Mouse (Mus musculus): ENCODE results near the gene Apba1.

Gene Apba1

DNA sequence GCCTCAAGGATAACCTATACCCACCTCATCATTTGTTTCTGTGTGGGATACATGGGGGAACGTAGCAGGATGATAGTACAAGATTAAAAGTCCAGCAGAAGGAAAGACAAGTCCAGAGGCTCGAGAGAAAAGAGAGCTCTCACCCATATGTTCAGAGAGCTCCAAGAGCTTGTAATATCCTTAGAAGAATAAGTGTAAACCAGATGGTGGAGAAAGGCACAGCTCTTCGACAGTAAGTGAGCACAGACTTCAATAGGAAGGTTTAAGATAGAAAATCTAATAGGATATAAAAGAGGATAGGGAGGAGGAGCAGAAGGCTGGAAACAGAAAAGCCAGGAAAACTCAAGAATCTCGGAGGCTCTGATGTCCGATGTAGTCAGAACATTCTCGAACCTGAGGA, 115.8 kb downstream of the Apba1 start:
- no peak for DNase-seq (ENCODE audit: low read depth, low spot score)

DNA sequence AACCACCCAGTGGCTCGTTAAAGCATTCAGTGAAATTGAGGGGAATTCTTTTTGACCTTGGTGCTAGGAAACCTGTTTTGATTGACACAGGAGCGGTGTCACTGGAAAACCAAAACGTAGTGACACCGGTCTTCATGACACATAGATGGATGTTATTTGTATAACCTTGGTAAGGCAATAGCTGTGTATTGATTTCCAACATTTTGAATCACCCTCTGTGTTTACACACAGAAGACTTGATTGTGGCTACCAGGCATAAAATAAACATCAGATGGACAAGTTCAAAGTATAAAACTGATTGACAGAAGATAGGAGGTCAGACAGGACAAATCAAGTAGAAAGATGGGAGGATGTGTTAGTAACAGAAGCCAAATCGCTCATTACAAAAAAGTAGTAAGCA, 117.1 kb downstream of the Apba1 start:
- no peak for DNase-seq (ENCODE audit: low read depth, low spot score)

DNA sequence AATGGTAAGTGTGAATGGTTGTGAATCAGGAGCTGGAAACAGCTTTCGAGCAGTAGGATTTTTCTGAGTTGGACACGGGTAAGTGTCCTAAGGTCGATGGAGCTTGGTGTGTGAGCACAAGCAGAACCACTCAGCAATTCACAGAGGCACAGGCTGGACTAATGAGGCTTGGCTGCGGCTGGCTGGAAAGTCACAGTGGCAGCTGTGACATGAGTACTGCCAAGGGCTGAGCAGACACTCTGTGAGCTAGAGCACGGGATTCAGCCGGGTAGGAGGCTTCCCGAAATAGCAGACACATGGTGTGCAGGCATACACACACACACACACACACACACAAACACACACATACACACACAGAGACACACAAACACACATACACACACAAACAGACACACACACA, 121.2 kb downstream of the Apba1 start:
- no peak for DNase-seq (ENCODE audit: low read depth, low spot score)

DNA sequence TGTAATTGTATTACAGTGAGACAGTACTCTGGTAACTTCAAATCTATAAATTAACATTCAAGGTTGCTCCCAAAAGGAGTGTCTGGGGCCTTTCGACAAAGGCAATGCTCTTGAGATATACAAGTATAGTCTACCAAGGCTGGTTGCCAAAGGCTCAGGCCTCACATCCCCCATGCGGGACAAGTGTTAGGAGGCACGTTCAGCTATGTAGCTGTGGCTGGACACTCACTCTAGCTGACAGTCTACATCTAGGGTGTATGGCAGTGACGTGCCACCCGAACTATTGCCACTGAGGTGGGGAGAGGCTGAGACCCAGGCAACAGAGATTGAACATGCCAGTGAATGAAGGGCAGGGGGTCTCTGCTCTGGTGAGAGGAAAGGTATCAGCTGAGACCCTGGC, 127.5 kb downstream of the Apba1 start:
- no peak for DNase-seq (ENCODE audit: low read depth, low spot score)

DNA sequence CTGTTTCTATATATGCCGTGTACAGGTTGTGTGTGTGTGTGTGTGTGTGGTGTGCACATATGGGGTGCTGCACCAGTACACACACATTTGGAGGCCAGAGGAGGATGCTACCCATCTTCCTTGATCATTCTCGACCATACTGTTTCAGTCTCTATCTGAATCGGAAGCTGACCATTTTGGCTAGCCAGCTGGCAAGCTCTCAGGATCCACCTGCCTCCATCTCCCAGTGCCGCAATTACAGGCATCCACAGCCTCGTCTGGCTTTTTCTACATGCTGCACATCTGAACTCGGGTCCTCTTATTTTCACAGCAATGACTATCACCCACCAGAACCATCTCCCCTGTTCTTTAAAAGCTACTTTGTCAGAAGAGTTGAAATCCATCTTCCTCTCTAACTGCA, 132.7 kb downstream of the Apba1 start:
- no peak for DNase-seq (ENCODE audit: low read depth, low spot score)

DNA sequence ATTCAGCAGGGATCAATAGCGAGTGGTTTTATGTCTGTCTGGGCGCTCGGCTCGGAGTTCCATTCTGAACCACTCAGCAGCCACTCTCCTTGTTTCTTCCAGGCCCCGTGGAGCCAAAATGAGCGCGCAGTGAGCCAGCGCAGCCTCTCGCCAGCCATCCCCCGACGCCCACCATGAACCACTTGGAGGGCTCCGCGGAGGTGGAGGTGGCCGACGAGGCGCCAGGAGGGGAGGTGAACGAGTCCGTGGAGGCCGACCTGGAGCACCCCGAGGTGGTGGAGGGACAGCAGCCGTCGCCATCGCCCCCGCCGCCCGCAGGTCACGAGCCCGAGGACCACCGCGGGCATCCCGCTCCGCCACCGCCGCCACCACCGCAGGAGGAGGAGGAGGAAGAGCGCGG, 133.9 kb downstream of the Apba1 start:
- no peak for DNase-seq (ENCODE audit: low read depth, low spot score)

DNA sequence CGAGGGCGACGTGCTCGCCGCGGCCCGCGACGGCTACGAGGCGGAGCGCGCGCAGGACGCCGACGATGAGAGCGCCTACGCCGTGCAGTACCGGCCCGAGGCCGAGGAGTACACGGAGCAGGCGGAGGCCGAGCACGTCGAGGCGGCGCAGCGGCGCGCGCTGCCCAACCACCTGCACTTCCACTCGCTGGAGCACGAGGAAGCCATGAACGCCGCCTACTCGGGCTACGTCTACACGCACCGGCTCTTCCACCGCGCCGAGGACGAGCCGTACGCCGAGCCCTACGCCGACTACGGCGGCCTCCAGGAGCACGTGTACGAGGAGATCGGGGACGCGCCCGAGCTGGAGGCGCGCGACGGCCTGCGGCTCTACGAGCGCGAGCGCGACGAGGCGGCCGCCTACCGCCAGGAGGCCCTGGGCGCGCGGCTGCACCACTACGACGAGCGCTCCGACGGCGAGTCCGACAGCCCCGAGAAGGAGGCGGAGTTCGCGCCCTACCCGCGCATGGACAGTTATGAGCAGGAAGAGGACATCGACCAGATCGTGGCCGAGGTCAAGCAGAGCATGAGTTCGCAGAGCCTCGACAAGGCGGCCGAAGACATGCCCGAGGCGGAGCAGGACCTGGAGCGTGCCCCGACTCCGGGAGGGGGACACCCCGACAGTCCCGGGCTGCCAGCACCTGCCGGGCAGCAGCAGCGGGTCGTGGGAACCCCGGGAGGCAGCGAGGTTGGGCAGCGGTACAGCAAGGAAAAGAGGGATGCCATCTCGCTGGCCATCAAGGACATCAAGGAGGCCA, 134.6 kb downstream of the Apba1 start:
- DNase-seq (ENCODE audit: low read depth, low spot score) = no peak

DNA sequence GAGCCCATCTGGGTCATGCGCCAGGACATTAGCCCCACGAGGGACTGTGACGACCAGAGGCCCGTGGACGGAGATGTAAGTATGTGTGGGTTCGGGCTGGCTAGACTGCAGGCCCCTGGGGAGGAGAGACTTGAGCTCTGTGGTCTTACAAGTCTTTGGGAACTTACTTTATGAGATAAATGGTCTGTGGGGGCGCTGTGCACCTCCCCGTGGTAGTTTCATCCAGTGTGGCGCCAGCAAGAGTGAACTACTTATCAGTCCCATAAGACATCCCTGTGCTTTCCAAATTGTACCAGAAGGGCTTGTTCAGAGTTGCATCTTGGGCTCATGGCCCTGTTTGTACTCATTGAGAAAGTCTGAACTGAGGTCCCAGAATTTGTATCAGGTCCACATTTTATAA, 135.3 kb downstream of the Apba1 start:
- DNase-seq (ENCODE audit: low read depth, low spot score) = no peak

DNA sequence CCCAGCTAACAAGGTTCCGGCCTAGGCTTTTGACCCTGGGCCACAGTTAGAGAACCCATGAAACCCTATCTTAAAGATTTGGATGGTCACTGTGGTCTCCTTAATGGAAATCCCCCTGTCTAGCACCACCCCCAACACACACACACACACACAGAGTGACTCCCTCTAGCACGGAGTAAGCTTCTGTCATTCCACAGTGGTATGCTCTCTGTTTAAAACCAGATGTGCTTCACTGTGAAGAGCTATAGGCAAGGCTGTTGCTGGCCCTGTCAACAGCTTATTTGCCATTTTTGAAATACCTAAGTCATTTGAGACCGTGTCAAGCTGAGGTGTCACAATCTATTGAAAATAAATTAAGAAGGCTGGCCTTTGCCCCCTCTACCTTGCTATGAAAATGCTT, 136.1 kb downstream of the Apba1 start:
- no peak for DNase-seq (ENCODE audit: low read depth, low spot score)

DNA sequence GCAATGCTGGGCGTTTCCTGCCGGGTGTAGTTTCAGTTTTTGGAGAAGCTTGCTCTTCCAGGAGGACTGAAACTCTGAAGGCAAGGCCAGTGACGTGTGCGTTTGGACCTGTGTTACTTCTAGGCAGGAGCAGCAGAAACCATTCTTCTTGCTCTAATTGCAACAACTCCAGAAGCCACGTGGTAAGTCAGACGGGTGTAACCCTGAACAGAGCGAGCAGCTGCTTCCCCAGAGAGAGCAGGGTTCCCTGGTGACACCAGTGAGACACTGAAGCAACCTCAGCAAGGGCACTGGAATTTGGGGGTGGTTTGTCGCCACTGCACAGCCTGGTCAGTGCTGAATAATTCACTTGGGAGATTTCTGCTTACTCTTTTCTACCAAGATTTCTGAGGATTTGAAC, 138.2 kb downstream of the Apba1 start:
- no peak for DNase-seq (ENCODE audit: low read depth, low spot score)

DNA sequence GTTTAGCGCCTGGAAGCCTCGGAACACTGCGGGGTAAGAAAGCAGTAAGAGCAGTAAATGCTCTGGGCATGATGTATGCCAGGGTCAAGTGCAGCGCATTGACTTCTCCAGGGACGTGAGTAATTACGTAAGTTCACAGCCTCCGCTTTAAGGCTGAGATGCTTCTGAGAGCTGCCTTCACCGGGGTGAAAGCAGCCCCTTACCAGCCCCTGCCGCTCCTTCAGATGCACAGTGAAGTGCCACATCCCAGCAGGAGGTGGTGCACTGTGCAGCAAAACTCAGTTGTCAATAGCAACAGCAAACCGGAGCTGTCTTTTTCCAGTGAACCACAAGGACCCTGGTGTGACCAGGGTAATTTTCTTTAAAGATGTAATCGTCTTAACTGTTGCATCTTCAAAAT, 139.8 kb downstream of the Apba1 start:
- DNase-seq (ENCODE audit: low read depth, low spot score) = no peak

DNA sequence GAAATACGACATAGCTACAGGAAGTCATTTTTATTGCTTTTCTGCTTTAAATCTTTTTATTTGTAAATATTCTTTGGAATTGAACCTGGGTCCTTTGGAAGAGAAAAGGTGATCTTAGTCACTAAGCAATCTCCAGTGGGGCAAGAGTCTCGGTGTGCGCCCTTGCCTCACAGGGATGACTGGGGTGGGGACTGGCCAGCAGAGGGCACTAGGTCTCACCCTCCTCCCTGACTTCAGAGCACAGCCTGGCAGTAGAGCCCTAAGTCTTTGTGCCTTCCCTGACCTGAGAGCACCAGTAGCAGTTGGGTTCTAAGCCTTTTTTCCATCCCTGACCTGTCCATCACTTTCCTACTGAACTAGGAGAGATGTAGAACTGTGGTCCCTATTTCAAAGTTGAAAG, 142.5 kb downstream of the Apba1 start:
- no peak for DNase-seq (ENCODE audit: low read depth, low spot score)

DNA sequence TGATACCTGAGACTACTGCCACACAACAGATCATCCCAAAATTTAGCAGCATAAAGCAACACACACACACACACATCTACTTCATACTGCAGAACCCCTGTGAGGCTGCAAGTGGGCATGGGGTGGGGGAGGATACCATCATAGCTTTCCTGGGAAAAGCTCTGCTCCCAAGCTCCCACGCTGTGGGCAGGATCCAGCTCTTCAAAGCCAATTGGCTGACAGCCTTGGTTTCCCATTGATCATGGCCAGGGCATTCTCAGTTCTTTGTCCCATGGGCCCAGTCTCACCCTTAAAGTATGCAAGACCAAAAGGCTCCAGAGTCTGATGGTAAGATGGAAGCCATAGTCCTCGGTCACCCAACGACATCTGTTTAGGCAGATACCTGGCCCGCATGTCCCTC, 143.1 kb downstream of the Apba1 start:
- DNase-seq (ENCODE audit: low read depth, low spot score) = no peak

DNA sequence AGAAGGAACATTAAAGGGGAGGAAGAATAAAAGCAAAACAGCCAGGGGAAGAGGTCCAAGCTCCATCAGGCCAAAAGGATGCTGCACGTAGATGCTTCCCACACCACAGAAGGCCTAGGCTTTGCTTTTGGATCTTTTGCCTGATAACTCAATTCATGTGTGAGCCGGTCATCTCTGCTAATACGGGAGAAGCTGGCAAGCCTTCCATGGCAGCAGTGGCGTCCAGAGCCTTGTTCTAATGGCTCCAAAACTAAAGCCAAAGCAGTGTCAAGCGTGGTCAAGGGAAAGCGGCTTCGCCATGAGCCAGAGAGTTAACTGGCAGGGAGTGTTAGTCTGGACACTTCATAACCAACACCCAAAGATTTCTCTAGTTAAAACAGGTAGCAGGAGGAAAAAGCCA, 144.4 kb downstream of the Apba1 start:
- DNase-seq (ENCODE audit: low read depth, low spot score) = no peak

DNA sequence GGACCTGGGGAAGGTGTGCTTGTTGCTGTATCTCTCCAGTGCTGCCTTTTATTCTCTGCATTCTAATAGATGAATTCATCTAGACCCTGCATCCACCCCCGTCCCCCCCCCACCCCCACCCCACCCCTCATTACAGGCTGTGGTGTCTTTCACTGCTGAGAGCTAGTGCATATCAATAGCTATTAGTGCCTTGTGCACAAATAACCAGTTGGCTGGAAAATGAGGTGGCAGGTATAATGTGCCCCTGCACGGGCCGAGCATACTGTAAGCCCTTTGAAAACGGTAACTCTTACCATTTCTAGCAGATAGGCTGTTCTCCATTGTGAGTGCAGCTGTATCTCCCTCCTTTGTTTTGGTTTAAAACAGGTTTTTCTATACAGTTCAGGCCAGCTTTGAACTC, 146.2 kb downstream of the Apba1 start:
- DNase-seq (ENCODE audit: low read depth, low spot score) = no peak

DNA sequence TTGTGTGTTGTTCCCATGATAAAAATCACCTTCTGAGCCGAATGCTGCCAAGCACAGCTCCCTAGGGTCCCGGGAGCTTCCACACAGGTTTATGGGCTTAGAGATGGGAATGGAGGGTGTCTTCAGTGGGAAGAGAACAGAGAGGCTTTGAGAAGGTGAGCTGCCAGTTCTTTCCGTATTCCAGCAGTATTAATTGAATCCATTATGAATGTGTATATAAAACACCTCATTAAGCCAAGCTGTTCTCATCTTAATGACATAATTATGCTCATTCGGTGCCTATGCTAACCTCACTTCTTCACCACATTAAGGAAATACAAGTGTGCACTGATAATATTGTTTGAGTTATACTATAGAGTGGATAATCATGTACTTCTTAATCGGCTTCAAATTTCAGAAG, 147.1 kb downstream of the Apba1 start:
- no peak for DNase-seq (ENCODE audit: low read depth, low spot score)

DNA sequence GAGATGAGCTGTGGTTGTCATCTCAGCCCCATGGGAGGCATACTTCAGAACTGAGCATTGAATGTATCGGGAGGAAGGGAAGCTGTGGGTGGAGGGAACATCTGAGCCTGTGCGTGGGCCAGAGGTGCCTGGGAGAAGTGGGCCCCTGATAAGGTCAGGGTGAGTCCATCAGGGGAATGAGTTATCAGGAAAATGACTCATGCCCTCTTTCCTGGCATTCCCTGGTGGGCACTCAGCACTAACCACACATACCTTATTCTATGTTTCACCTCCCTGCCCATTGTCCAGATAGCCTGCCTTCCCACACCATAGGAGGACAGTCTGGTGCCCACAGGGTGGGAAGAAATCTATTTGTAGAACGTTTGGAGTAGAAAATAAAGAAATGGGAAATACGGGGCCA, 151.7 kb downstream of the Apba1 start:
- no peak for DNase-seq (ENCODE audit: low read depth, low spot score)

DNA sequence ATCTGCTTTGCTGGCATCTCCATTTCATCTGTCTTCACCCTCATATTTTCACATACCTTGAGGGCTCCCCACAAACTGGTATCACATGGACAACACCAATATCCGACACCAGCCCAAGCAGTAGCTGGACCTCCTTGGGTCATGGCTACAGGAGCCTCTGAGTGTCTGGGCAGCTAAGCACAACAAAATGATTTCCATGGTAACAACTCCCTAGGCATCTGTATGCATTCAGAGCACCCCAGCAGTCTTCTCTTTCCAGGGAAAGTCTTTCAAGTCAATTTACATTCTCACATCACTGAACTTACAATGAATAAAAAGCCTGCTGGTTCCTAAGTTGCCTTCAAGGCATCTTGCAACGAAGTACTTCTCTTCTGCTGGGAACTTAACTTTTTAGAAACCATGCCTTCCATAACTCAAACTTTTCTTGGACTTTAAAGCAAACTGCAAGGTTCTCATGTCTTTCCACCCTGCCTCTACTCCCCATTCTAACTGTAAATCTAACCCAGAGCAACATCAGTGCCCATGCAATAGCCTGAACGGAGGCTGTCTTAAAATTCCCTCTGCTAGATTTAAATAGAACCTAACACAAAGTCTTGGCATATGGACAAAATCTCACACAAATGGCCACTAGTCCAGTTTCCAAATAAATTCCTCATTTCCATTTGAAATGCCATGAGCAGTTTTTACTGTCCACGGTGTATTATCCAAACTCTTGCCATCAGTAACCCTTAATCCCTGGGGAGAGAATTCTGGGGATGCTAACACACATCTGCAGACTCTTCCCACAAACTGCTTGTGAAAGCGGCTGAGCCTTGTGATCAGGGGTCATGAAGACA, 160.9 kb downstream of the Apba1 start:
- no peak for DNase-seq (ENCODE audit: low read depth, low spot score)

DNA sequence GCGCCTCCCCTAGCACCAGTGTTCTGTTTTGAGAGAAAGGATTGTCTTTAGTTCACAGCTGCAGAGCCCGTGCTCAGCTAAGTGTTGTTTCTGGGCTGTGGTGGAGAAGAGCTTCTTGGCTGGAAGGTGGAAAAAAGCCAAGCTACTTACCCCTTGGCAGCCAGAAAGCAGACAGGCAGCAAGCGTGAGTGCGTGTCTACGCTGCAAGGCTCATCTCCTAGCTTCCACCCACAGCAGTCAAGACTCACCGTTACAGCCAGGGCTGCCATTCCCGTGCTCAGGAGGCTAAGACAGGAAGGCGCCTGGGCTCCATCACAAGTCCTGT, 161.5 kb downstream of the Apba1 start:
- DNase-seq (ENCODE audit: low read depth, low spot score) = no peak

DNA sequence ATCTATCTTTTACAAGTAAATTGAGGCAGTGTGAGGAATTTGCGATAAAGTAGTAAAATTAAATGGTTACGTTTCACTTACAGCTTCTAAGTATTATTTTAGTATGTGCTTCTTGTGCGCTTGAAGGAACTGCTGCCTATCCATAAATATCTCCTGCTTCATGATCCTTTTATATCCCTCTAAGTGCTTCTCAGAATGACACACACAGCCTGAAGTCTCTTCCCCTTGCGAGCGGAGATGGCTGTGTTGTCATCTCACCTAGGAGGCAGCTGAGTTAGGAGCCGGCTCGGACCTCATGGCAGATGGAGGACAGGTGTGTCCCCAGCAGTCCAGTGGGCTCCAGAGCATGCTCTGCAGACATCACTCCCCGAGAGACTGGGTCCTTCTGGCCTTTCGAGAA, 163.9 kb downstream of the Apba1 start:
- DNase-seq (ENCODE audit: low read depth, low spot score) = no peak

DNA sequence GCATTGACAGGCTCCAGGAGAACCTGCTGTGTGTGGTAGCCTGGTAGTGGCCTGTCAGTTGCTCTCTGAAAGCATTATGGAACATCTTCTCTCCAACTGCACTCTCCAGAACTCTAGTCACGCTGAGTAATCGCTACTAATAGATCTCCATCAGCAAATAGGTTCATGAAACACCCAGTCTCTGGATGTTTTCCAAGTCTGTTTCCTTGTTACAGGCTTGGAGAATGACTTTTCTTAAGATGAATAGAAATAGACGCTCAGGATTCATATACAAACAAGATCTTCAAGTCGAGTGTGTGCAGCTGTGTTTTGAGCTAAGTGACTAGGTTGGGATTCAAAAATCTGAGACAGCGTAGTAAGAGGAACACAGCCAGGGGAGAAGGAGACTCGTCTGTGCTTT, 165.4 kb downstream of the Apba1 start:
- DNase-seq (ENCODE audit: low read depth, low spot score) = no peak

DNA sequence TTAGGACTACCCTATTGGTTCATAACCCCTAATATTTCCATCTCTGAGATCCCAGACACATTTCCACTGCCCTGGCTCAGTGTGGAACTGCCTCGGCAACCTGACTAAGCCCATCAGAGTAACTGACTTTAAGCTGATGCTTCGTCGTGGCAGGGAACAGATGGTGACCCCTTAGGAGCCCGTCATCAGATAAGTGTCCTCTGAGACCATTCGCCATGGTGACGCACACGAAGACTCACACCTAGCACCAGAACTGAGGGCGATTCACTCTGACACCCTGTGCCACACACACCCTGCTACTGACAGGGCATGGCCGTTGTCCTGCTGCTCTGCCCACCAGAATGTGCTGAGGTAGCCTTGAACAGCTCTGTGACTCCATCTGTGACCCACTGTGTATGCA, 166.1 kb downstream of the Apba1 start:
- no peak for DNase-seq (ENCODE audit: low read depth, low spot score)

DNA sequence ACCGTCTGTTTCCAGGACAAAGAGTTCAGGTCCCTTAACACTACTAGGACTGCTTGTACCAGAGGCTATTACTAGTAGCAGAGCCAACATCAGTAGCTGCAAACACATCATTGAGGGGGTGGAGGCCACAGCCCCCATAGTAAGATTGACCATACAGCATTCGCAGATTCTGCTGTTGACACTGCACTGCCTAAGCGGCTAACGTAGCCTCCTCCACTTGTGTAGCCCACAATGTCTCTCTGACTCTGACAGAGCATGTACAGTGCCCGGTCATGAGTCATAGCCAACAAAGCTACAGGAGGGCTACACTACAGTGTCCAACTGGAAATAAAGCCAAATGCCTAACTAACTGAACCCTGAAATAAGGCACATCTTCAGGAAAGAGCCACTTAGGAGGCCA, 166.9 kb downstream of the Apba1 start:
- DNase-seq (ENCODE audit: low read depth, low spot score) = no peak
